Mouse (Mus musculus) T-helper 2 cell (primary cell): ENCODE results near the gene Camkk2.

Source experiments
- in situ Hi-C: fragments of 300-600 bp; cut with MboI, MseI; formaldehyde crosslinking; loops from one replicate; pipeline ENCODE4 v1.15.1; 2025; ENCODE audit warnings: high pct_unique_total_duplicates

Gene Camkk2

GRCm38 (mm10) chr5:122783726-122784406, 4.7 kb upstream of the Camkk2 start:
- in situ Hi-C loops, result no loop called here

DNA sequence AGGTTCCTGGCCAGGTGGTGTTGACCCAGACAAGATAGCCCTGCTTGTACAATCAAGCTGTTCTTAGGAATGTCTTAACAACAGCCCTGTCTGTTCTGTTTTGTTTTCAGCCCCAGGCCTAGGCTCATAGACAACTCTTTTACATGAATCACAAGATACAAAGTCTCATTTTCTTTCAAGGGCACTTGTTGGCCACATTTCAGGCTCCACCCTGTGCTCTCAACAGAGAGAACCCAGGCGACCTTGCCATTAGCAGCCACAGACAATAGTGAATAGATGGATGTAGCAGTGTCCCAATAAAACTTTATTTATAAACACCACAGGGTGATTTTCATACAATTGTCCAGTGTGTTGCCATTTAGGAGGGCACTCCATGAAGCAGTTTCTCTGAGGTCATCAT, 2.9 kb upstream of the Camkk2 start:
- in situ Hi-C loops, result no loop called here

- in situ Hi-C loops, result no loop called here
Observed at GRCm38 (mm10) chr5:122780791-122781432, 1.7 kb upstream of the Camkk2 start.

GRCm38 (mm10) chr5:122778231-122779226, 680 bp downstream of the Camkk2 start:
- in situ Hi-C loops, result loop anchor here (5.0 kb wide), 1 partner anchor 46 kb away; no protein-coding TSS in a partner anchor

DNA sequence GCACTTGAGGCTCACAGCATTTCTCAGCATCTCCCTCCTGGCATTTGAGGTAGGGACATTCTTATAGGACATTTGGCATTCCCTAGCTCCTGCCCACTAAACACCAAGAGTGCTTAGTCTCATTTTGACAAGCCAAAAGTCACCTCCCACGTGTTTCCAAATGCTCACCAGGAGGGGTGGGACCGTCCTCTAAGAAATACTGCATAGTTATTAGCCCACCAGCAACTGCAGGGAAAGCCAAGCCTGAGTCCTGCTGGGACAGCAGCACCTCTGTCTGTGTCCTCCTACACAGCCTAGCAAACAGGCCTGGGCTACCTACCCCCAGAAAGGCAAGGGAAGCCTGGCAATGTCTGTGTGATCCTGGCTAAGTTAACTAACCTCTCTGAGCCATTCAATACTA, 1.9 kb downstream of the Camkk2 start:
- in situ Hi-C loops, result loop anchor here (5.0 kb wide), 1 partner anchor 45 kb away; no protein-coding TSS in a partner anchor

DNA sequence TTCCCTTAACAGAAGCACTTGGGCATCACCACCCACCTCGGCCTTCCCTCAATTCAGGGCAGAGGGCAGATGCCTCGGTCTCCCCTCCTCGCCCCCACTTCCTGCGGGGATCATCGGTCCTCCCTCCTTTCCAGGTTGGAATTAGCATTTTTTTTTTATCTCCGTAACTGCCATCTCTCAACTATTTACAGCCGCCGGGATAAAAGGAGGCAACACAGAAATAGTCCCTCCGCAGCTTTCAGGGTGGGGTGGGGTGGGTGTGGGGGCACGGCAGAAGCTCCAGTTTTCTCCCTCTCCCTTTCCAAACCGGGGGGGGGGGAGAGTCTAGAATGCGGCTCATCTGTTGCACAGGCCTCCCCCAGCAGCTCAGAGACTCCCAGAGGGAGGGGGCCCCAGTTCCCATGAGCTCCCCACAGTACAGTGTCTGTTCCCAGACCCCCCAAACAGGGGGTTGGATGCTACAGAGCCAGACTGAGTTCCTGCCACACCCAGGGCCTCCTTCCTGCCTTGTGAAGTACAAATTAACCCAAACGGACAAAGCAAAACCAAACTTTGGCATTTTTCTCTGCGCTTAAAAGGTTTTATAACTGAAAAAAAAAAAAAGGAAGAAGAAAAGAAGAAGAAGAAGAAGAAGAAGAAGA, 3.4 kb downstream of the Camkk2 start:
- in situ Hi-C loops, result loop anchor here (5.0 kb wide), 1 partner anchor 43 kb away; no protein-coding TSS in a partner anchor

- in situ Hi-C loops, result loop anchor here (5.0 kb wide), 1 partner anchor 43 kb away; no protein-coding TSS in a partner anchor
Observed at GRCm38 (mm10) chr5:122774743-122775611, 4.2 kb downstream of the Camkk2 start.

GRCm38 (mm10) chr5:122773756-122774155, 5.5 kb downstream of the Camkk2 start:
- in situ Hi-C loops, result no loop called here

- in situ Hi-C loops, result no loop called here
Observed at GRCm38 (mm10) chr5:122771428-122771827, 7.8 kb downstream of the Camkk2 start.

DNA sequence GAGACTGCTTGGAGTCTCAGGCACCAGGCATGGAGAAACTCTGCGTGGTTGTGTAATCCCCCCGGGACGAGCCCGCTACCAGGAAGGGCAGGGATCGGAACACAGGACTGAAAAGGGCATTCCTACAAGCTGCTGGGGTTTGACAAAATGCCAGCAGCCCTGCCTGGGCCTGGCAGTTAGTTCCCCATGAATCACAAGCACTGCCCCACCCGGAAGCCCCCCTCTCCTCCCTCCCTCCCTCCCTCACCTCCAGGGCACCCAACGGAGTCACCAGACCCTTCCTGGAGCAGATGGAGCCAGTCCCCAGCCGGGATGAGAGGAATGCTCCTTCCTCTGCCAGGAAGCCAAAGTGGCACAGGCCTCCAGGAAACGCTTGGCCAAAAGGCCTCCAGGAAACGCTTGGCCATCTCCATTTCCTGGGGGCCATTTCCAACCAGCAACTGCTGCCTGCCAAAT, 8.4 kb downstream of the Camkk2 start:
- in situ Hi-C loops, result no loop called here

DNA sequence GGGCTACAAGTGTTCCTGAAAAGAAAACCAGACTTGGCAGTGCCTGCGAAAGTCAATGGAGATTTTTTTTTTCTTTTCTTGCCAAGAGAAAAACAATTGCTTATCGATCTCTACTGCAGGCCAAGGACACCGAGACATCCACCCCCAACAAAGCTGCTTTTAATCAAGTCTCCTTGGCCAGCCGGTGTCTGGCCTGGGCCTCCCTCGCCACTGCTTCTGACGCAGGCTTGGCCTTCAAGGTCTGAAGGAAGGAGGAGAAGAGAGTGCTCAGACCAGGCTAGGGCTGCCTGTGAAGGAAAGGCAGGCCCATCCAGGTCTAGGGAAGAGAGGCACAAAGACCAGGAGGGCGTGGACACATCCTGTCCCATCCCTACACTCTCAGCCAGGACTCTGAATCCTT, 8.9 kb downstream of the Camkk2 start:
- in situ Hi-C loops, result no loop called here

DNA sequence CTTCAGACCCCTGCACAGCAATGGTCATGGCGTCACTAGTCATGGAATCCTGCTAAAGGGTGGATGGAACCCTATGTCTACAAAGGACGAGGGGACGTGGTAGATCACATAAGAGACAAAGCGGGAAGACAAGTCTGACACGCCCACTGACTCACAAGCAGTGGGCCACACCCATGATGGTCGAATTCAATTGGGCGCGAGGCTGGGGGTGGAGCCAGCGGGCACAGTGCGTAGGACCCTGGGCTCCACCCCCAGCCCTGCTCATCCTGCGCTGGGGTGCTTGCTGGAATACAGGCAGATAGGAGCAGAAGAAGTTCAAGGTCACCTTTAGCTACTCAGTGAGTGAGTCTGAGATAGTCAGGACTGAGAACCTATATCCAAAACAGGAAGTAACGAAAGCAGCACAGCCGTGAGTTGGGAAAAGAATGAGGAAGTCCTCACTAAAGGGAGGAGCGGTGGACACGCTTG, 10.1 kb downstream of the Camkk2 start:
- in situ Hi-C loops, result no loop called here

DNA sequence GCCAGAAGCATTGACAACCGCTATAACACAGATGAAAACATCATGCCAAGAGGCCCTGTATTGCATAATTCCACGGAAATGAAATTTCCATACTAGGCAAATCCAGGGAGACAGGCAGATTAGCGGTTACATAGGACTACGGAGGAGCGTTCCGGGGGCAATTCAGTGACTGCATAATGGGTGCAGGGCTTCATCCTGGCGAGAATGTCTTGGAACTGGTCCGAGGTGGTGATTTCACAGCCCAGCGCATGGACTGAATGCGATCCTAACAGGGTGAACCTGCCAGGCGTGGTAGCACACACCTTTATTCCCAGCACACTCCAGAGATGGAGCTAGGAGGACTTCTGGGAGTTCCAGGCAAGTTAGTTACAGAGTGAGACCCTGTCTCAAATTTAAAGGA, 11.9 kb downstream of the Camkk2 start:
- in situ Hi-C loops, result no loop called here

DNA sequence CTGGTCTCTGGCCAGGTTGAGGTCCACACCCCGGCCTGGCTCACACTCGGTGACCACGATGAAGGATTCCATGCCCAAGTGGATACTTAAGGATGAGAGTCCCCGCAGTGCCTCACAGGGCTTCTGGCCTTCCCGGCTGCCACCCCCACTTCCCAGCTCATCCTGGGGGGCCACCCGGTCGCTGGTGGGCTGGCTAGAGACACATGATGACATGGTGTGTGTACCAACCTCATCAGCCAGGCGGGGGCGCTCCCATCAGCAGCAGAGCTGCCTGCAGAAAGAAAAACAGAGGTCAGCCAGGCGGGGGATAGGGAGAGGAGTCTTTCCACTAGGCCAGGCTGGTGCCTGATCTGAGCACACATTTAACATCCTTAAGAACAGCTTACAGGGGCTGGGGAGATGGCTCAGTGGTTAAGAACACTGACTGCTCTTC, 15.2 kb downstream of the Camkk2 start:
- in situ Hi-C loops, result no loop called here

DNA sequence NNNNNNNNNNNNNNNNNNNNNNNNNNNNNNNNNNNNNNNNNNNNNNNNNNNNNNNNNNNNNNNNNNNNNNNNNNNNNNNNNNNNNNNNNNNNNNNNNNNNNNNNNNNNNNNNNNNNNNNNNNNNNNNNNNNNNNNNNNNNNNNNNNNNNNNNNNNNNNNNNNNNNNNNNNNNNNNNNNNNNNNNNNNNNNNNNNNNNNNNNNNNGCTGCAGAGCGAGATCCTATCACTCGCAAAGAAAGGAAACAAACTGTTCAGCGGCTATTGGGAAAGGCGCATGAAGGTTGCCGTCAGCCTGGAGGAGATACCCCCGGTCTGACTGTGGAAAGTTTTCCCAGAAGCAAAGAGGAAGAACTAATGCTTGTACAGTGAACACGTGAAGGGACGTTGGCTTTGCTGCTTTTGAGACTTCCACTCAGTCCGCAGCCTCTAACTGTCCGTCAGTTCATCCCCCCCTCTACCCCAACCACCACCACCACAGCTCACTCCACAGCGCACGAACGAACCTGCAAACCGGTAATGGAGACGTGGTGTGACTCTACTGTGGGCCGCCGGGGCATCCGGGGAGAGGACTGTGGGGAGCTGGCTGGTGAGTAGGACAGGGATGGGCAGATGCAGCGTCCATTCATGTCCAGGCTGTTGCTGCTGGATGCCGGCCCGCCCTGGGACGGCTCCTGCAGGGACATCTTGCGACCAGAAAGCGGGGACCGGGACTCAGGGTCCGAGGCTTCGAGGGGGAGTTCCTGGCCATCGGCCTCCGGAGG, 15.8 kb downstream of the Camkk2 start:
- in situ Hi-C loops, result no loop called here

GRCm38 (mm10) chr5:122756680-122757079, 22.5 kb downstream of the Camkk2 start:
- in situ Hi-C loops, result loop anchor here (10.0 kb wide), 1 partner anchor 428 kb away; the partner anchor contains the start of gene Hpd

DNA sequence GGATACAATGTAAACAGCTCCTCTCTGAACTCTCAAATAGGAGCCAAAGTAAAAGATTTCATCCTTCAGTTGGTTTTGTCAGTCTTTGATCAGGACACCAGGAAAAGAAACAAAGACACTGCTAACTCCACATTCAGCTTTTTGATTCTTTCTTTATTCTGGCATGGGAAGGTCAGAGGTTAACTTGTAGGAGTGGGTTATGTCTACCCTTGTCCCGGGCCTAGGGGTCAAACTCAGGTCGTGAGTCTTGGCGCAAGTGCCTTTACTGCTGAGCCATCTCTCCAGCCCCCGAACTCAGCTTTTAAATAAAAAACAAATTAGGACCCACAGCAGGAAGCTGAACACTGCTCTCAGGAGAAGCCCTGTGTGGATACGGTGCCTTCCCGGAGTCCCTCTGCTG, 23.1 kb downstream of the Camkk2 start:
- in situ Hi-C loops, result loop anchor here (10.0 kb wide), 1 partner anchor 429 kb away; the partner anchor contains the start of gene Hpd

- in situ Hi-C loops, result loop anchor here (10.0 kb wide), 1 partner anchor 429 kb away; the partner anchor contains the start of gene Hpd
Observed at GRCm38 (mm10) chr5:122755620-122756019, 23.6 kb downstream of the Camkk2 start.

DNA sequence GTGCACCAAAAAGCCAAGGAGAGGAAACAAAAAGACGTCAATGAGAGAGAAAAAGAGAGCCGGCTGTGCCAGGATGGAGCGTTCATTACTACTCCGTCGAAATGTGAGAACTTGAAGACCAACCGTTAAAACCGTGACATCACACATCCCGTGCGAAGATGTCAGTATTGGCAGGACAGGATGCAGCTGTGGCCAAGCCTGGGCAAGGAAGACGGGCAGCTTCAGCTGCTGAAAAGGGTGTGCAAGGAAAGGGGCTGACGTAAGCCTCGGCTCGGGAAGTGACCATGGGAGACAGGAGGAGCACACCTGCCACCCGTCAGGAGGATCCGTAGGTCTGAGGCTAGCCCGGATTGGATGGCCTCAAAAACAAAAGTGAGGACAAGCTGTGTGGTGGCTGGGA, 24.7 kb downstream of the Camkk2 start:
- in situ Hi-C loops, result loop anchor here (10.0 kb wide), 1 partner anchor 430 kb away; the partner anchor contains the start of gene Hpd
